13 mouse cellular contexts compared by ENCODE assay signal in the genomic region with DNA sequence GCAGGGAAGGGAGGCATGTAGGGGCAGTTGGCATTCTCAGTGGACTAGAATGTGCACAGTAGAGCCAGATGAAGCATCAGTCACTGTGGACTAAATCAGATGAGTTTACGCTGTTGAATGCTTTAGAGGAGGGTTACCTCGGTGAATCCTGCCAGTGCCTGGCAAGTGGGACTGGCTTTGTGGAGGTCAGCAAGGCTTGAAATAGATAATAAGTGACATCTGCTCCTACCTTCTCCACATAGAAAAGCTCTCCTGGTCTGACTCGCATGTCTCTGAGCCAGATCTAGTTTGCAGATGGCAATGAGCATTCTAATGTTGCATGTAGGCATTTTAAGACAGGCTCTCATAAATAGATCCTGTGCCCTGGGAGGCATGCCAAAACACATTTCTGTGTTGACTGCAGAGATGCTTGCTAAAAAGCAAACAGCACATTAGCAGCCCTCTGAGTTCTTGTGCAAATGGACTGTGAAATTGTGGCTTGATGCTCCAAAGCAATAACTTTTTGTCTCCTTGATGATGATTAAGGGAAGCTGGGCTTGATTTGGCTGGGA.
DNase-seq lines count a peak whose midpoint lies in the region; ATAC-seq and TF ChIP-seq lines count a peak whose summit lies in the region.
"Had no signal": no experiment of that assay in that cellular context is flagged by ENCODE, and none has a peak within 500 bp of the region (broad histone marks: within the 10 kb centered on the region; RNA-seq: fewer than 3 reads in every experiment).

No protein-coding gene starts in this region.

- H3K27ac ChIP-seq in intestine, postnatal 0 days (ENCODE audit: low read depth, low read length), result no peak overlapping the region
- H3K27ac ChIP-seq in heart, embryonic 12.5 days (ENCODE audit: poor library complexity, severe bottlenecking), result no peak overlapping the region
- H3K27ac ChIP-seq: heart, adult 2 months; hindbrain, embryonic 13.5 days; liver, embryonic 14.5 days had no signal

- DNase-seq in brain, embryonic 14.5 days (ENCODE audit: low read depth), result peak; percentile 64
- DNase-seq in cerebellum, adult 18-20 months, result peak; percentile 17 to 19
- DNase-seq in layer of hippocampus, adult 11-12 months (ENCODE audit: low spot score), result peak; percentile 51
- peak; percentile 21 to 60 for DNase-seq in left cerebral cortex, postnatal 25 days (ENCODE audit: low spot score in 2 of 2)
- DNase-seq in liver, result no peak
- DNase-seq: heart, adult 2 months; kidney, postnatal 4 days; thymus, adult 18-20 months had no signal

- H3K4me3 ChIP-seq in intestine, postnatal 0 days (ENCODE audit: low read depth, low read length), result no peak overlapping the region
- no peak overlapping the region for H3K4me3 ChIP-seq in heart, embryonic 12.5 days
- H3K4me3 ChIP-seq: erythroblast, embryonic 14.5 days; heart, adult 2 months; hindbrain, embryonic 13.5 days had no signal

- H3K9ac ChIP-seq in intestine, postnatal 0 days (ENCODE audit: low read depth, low read length), result no peak overlapping the region
- no peak overlapping the region for H3K9ac ChIP-seq in heart, embryonic 12.5 days
- H3K9ac ChIP-seq: hindbrain, embryonic 13.5 days; liver, embryonic 14.5 days had no signal

- no peaks in the 10 kb centered on the region for H3K36me3 ChIP-seq in intestine, postnatal 0 days (ENCODE audit: control insufficient read depth, insufficient read depth)
- no peaks in the 10 kb centered on the region for H3K36me3 ChIP-seq in heart, embryonic 12.5 days
- H3K36me3 ChIP-seq: hindbrain, embryonic 13.5 days had no signal

- intact Hi-C loops in left cerebral cortex, postnatal 25 days (cut with DNase I), result no loop called here

- no peak for ATAC-seq in intestine, postnatal 0 days
- ATAC-seq in heart, embryonic 12.5 days (ENCODE audit: insufficient number of reproducible peaks, low FRiP score), result no peak

- no peak for TF ChIP-seq POLR2A in brain, embryonic 14.5 days (IDR thresholded peaks at IDR 0.05; ENCODE audit: borderline replicate concordance, extremely low read depth, insufficient read depth, insufficient read length, poor library complexity, severe bottlenecking)

- no peak for TF ChIP-seq CTCF in brain, embryonic 14.5 days (IDR thresholded peaks at IDR 0.05; ENCODE audit: borderline replicate concordance, extremely low read depth, insufficient read depth, insufficient read length)
- TF ChIP-seq CTCF in intestine, postnatal 0 days (IDR thresholded peaks at IDR 0.05; ENCODE audit: low read depth), result no peak

- WGBS in intestine, postnatal 0 days, result 86% methylated on average over 3 of the region's 3 CpGs
- 86% methylated on average over 3 of the region's 3 CpGs for WGBS in heart, embryonic 12.5 days

- no peaks in the 10 kb centered on the region for H3K4me1 ChIP-seq in intestine, postnatal 0 days (replicated peaks; ENCODE audit: control insufficient read depth, insufficient read depth, low read length)
- no peaks in the 10 kb centered on the region for H3K4me1 ChIP-seq in heart, embryonic 12.5 days (replicated peaks)
- H3K4me1 ChIP-seq: hindbrain, embryonic 13.5 days had no signal

- H3K4me2 ChIP-seq in intestine, postnatal 0 days (replicated peaks; ENCODE audit: low read depth), result no peak overlapping the region
- H3K4me2 ChIP-seq in heart, embryonic 12.5 days, result no peak overlapping the region
- H3K4me2 ChIP-seq: hindbrain, embryonic 13.5 days had no signal

- no peaks in the 10 kb centered on the region for H3K27me3 ChIP-seq in intestine, postnatal 0 days (replicated peaks; ENCODE audit: control insufficient read depth, insufficient read depth, low read length)
- H3K27me3 ChIP-seq in heart, embryonic 12.5 days (replicated peaks), result no peaks in the 10 kb centered on the region
- H3K27me3 ChIP-seq: hindbrain, embryonic 13.5 days had no signal

- no peaks in the 10 kb centered on the region for H3K9me3 ChIP-seq in intestine, postnatal 0 days (ENCODE audit: control insufficient read depth)
- no peaks in the 10 kb centered on the region for H3K9me3 ChIP-seq in heart, embryonic 12.5 days (replicated peaks)
- H3K9me3 ChIP-seq: hindbrain, embryonic 13.5 days had no signal
